Mouse (Mus musculus) heart, embryonic 11.5 days (tissue): Measurements from ENCODE around the gene Sypl. TPM values are rescaled to one million over a fixed set of nuclear protein-coding genes. Genes with fewer than 3 reads are reported as not detected.

Experiments used
- ATAC-seq: fragments of 200-750 bp; cut with Nextera tagmentation; replicated peaks from 2 replicates; pipeline ENCODE4 v1.8.0; 2017; ENCODE audit warnings: moderate library complexity; ENCODE audit not compliant: insufficient number of reproducible peaks, low FRiP score, low TSS enrichment
- H3K27ac ChIP-seq: fragments of 300-500 bp; sonication (generic); 2 replicates; pipeline ENCODE4 v1.5.1; 2014; ENCODE audit warnings: mild to moderate bottlenecking, low read depth, low read length
- H3K27me3 ChIP-seq: fragments of 300-500 bp; sonication (generic); 2 replicates; pipeline ENCODE4 v1.6.1; 2014; ENCODE audit warnings: mild to moderate bottlenecking, low read length, mixed read lengths; ENCODE audit not compliant: control insufficient read depth, insufficient read depth
- H3K36me3 ChIP-seq: fragments of 300-500 bp; sonication (generic); 2 replicates; pipeline ENCODE4 v1.6.1; 2014; ENCODE audit warnings: mild to moderate bottlenecking, low read length, moderate library complexity, mixed read lengths; ENCODE audit not compliant: control insufficient read depth, insufficient read depth
- H3K4me1 ChIP-seq: fragments of 300-500 bp; sonication (generic); 2 replicates; pipeline ENCODE4 v1.6.1; 2014; ENCODE audit warnings: low read length; ENCODE audit not compliant: control insufficient read depth, insufficient read depth
- H3K4me2 ChIP-seq: fragments of 300-500 bp; sonication (generic); 2 replicates; pipeline ENCODE4 v1.6.1; 2014; ENCODE audit warnings: mild to moderate bottlenecking, moderate library complexity
- H3K4me3 ChIP-seq: fragments of 300-500 bp; sonication (generic); 2 replicates; pipeline ENCODE4 v1.5.1; 2014; ENCODE audit warnings: low read depth, low read length
- H3K9ac ChIP-seq: fragments of 300-500 bp; sonication (generic); 2 replicates; pipeline ENCODE4 v1.6.1; 2014; ENCODE audit warnings: mild to moderate bottlenecking, low read depth, low read length, moderate library complexity
- H3K9me3 ChIP-seq: fragments of 300-500 bp; sonication (generic); replicated peaks from 2 replicates; pipeline ENCODE4 v1.6.1; 2016; ENCODE audit warnings: low read length; ENCODE audit not compliant: control insufficient read depth
- WGBS: fragments of 180-500 bp; shearing (Covaris S2); extraction: QIAGEN DNeasy Blood & Tissue Kit; methylation state at CpG from one replicate; pipeline ENCODE4 v1.1.7; 2014; ENCODE audit not compliant: insufficient replicate concordance; 5-methylcytosine and 5-hydroxymethylcytosine counted together
- polyA plus RNA-seq: library from polyadenylated mRNA; unstranded; fragments of >200 nt; fragmentation: Nextera tagmentation; extraction: Ambion mirVana; gene quantifications from 2 replicates; pipeline ENCODE4 v1.2.1, GENCODE M21; 2014

Gene Sypl
- polyA plus RNA-seq, result 85.0 and 96.3 TPM in 2 replicates

- ATAC-seq, result peak; percentile 99
- H3K27me3 ChIP-seq, result no peaks in the 10 kb centered on the region
- H3K4me1 ChIP-seq, result peaks cover 17% of the 10 kb centered on the region
- WGBS, result 1% methylated on average over 48 of the region's 52 CpGs
- peak within 1 kb of the TSS; percentile 84 for H3K4me3 ChIP-seq
- peak within 1 kb of the TSS; percentile 81 for H3K4me2 ChIP-seq
- H3K9me3 ChIP-seq, result no peaks in the 10 kb centered on the region
- peak within 1 kb of the TSS; percentile 93 for H3K9ac ChIP-seq
- H3K36me3 ChIP-seq, result no peaks in the 10 kb centered on the region
- H3K27ac ChIP-seq, result peak within 1 kb of the TSS; percentile 99
These were observed at the start of gene Sypl for GRCm38 (mm10) chr12:32953596-32954215. Gene Sypl (plus strand): TSS chr12:32953891.

- Histone ChIP-seq H3K4me2 (no peak overlapping the region), H3K4me3 (no peak overlapping the region), H3K27me3 (no peaks in the 10 kb centered on the region), H3K4me1 (peaks cover 8% of the 10 kb centered on the region; the same call in 1 of the 2 replicates), H3K27ac (no peak overlapping the region), H3K9me3 (no peaks in the 10 kb centered on the region), H3K36me3 (no peaks in the 10 kb centered on the region), H3K9ac (no peak overlapping the region)
- 63% methylated on average over 10 of the region's 10 CpGs for WGBS
- no peak for ATAC-seq
These were observed 44.0 kb upstream of the Sypl start for GRCm38 (mm10) chr12:32909686-32910085.

- Histone ChIP-seq H3K36me3 (no peaks in the 10 kb centered on the region), H3K27ac (no peak overlapping the region), H3K4me1 (peaks cover 8% of the 10 kb centered on the region; the same call in 1 of the 2 replicates), H3K9me3 (no peaks in the 10 kb centered on the region), H3K27me3 (no peaks in the 10 kb centered on the region), H3K4me3 (no peak overlapping the region), H3K4me2 (peak overlapping the region; percentile 52), H3K9ac (no peak overlapping the region)
- no peak for ATAC-seq
- WGBS, result 16% methylated on average over 11 of the region's 11 CpGs
These were observed 43.6 kb upstream of the Sypl start for GRCm38 (mm10) chr12:32910092-32910491.

GRCm38 (mm10) chr12:32910560-32911194 is 43.0 kb upstream of the Sypl start:
- no peak overlapping the region for H3K9ac ChIP-seq
- no peaks in the 10 kb centered on the region for H3K9me3 ChIP-seq
- ATAC-seq, result no peak
- H3K36me3 ChIP-seq, result no peaks in the 10 kb centered on the region
- WGBS, result 41% methylated on average over 15 of the region's 15 CpGs
- peak overlapping the region; percentile 52 for H3K4me2 ChIP-seq
- peaks cover 8% of the 10 kb centered on the region; the same call in 1 of the 2 replicates for H3K4me1 ChIP-seq
- no peak overlapping the region for H3K4me3 ChIP-seq
- H3K27me3 ChIP-seq, result no peaks in the 10 kb centered on the region
- H3K27ac ChIP-seq, result no peak overlapping the region

GRCm38 (mm10) chr12:32911569-32911968 is 42.1 kb upstream of the Sypl start:
- Histone ChIP-seq H3K4me3 (no peak overlapping the region), H3K9me3 (no peaks in the 10 kb centered on the region), H3K36me3 (no peaks in the 10 kb centered on the region), H3K4me1 (peaks cover 8% of the 10 kb centered on the region; the same call in 1 of the 2 replicates), H3K27ac (no peak overlapping the region), H3K9ac (no peak overlapping the region), H3K27me3 (no peaks in the 10 kb centered on the region), H3K4me2 (no peak overlapping the region)
- WGBS, result 39% methylated on average over 4 of the region's 4 CpGs
- no peak for ATAC-seq

- H3K36me3 ChIP-seq, result no peaks in the 10 kb centered on the region
- no peak for ATAC-seq
- H3K4me1 ChIP-seq, result peaks cover 8% of the 10 kb centered on the region; the same call in 1 of the 2 replicates
- H3K4me2 ChIP-seq, result no peak overlapping the region
- H3K9ac ChIP-seq, result no peak overlapping the region
- no peaks in the 10 kb centered on the region for H3K9me3 ChIP-seq
- no peak overlapping the region for H3K4me3 ChIP-seq
- WGBS, result 70% methylated on average over 5 of the region's 5 CpGs
- no peak overlapping the region for H3K27ac ChIP-seq
- H3K27me3 ChIP-seq, result no peaks in the 10 kb centered on the region
These were observed 40.9 kb upstream of the Sypl start for GRCm38 (mm10) chr12:32912772-32913171.

GRCm38 (mm10) chr12:32918683-32919082 is 35.0 kb upstream of the Sypl start:
- no peaks in the 10 kb centered on the region for H3K27me3 ChIP-seq
- WGBS, result 62% methylated on average over 7 of the region's 7 CpGs
- no peak overlapping the region for H3K27ac ChIP-seq
- no peaks in the 10 kb centered on the region for H3K36me3 ChIP-seq
- no peak overlapping the region for H3K4me2 ChIP-seq
- ATAC-seq, result no peak
- no peaks in the 10 kb centered on the region for H3K9me3 ChIP-seq
- no peak overlapping the region for H3K4me3 ChIP-seq
- H3K9ac ChIP-seq, result no peak overlapping the region
- 0 out of 2 replicates have a peak, but pooled peaks cover 2% of the 10 kb centered on the region for H3K4me1 ChIP-seq

- Histone ChIP-seq H3K27ac (no peak overlapping the region), H3K9ac (no peak overlapping the region), H3K4me2 (no peak overlapping the region), H3K36me3 (no peaks in the 10 kb centered on the region), H3K4me1 (0 out of 2 replicates have a peak, but pooled peaks cover 2% of the 10 kb centered on the region), H3K27me3 (no peaks in the 10 kb centered on the region), H3K9me3 (no peaks in the 10 kb centered on the region), H3K4me3 (no peak overlapping the region)
- 32% methylated on average over 3 of the region's 3 CpGs for WGBS
- ATAC-seq, result no peak
These were observed 34.6 kb upstream of the Sypl start for GRCm38 (mm10) chr12:32919091-32919490.
